Mouse (Mus musculus) layer of hippocampus, adult 9-11 months (tissue): ENCODE measurements at regions not wholly inside any gene's neighbourhood (a gene's known extent, or its start where the extent isn't known, plus 50 kb on each side); places are given as distances from the start of the nearest gene placed in this dataset.

Source experiments
- DNase-seq: peaks from one replicate; pipeline ENCODE4 v3.0.0; 2022

DNA sequence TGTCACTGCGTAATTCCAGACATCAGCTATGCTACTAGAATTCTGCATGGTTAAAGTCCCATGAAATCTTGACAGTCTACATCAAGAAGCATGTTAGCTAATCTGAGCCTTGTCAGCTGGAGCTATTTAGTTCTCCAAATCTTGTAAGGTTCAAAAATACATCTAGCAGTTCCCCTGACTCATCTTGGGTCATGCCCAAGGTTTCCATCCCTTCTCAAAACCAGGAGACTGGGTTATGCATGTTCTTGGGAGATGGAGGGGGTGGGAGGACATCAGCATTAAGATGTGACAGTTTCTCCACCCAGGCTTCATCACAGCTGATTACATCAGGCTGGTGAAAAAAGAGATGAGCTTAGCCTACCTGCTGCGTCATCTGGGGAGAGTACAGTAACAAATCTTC, 495.3 kb upstream of the 4930452B06Rik start:
- DNase-seq: no peak

DNA sequence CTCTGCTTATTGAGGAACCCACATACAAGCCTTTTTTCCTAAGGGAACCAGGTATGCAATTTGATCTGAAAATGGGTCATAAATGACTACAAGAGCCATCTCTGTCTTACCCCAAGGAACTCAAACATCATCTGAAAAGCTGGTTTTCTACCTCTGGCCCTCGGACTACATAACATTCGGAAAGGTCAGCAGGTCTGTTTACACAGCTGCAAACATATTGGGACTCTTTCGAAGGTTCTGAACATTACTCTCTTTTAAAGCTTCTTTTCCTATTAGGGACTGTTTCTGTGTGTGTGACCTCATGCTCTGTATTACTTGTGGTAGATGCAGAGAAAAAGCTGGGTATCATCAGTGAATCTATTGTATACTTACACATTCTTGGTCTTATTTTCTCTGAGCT, 491.9 kb upstream of the 4930452B06Rik start:
- DNase-seq: no peak

DNA sequence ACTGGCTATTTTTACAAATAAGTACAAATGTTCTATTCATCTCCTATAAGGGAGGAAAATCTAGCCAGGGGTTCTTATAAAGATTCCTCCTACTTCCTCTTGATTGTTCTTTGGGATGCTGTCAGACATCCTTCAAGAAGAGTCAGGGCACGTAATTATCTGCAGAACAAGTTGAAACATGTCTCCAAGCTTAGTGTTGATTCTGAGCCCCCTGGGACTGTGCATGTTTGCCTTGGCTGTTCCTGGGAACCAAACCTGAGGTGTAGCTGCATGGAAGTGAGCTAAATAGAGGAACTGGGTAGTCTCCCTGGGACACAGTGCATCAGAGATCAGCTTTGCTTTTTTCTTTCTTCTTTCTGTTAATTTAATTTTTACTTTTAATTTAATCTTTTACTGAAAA, 484.8 kb upstream of the 4930452B06Rik start:
- DNase-seq: no peak

DNA sequence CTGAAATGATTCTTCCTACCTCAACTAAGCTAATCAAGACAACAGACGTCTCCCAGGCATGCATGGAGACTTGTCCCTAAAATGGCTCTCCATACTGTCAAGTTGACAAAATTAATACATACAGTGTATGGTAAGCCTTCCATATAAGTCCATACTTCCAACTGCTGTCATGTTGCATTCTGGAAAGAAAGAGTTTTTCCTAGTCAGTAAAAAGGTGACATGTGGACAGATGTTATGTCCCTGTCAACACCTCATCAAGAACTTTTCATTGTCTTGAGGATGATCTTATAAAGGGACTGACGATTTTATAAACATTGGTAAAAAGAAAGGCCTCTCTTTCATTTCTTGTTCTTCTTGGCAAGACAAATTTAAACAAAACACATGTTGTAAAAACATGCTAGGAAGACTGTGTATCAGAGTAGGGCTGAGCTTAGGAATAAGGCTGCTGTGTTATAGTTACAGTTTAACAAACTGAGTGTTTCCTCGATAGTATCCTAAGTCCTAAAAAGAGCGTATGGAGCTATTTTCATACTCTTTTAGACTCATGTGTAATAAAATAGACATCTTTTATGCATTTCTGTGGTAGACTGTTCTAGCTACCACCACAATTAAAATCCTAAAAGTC, 480.7 kb upstream of the 4930452B06Rik start:
- DNase-seq: no peak

GRCm38 (mm10) chr14:9105708-9106107, 439.7 kb upstream of the 4930452B06Rik start:
- DNase-seq: no peak

GRCm38 (mm10) chr14:9089625-9090326, 423.7 kb upstream of the 4930452B06Rik start:
- DNase-seq: no peak

DNA sequence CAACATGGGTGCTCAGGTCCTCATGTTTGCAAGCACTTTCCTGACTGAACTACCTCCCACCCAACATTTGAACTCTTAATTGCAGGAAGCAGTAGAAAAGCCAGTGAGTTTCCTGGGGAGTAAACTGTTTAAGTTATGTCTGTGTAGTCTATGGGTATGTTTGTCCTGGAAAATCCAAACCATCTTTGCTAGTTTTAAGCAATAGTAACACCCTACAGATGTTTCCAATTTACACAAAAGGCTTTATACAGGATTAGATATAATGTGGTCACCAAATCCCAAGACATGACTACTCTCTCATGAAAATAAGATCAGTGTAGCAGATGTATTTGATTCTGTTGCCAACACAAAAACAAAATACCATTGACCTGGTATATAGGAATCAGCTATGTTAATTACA, 421.1 kb upstream of the 4930452B06Rik start:
- no peak for DNase-seq

GRCm38 (mm10) chr14:9079632-9080031, 413.6 kb upstream of the 4930452B06Rik start:
- DNase-seq: no peak

DNA sequence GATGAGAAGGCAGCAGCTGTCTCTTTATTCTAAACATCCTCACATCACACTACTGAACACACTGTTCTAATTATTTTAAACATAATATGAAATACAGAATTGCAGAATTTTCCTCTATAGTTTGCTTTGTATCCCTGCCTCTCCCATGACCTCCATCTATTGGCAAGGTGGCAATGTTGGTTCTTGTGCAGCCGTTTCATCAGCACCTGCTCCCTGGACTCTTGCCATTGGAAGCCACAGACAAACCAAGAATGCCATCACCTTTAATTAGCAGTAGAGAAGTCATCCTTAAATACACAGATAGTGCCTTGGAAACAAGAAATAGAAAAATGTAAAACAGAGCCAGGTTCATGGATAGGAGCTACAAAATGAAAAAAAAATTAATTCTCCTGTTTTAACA, 413.0 kb upstream of the 4930452B06Rik start:
- no peak for DNase-seq

DNA sequence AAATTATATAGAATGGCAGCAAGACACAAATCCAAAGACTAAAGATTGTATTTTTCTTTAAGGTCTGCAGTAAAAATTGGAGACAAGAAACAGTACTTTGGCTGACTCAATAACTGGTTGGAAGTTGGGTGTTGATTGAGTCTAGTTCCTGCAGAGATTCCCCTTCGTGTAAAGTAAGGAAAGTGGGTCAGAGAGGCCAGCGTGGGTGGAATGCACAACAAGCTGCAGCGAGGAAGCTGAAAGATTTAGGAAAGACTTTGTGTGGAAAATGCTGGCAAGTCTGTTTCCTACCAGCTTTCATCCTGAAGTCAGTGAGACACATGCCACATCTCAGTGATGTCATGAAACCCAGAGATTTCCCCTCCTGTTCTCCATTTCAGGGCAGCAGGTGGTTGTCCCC, 405.1 kb upstream of the 4930452B06Rik start:
- no peak for DNase-seq

DNA sequence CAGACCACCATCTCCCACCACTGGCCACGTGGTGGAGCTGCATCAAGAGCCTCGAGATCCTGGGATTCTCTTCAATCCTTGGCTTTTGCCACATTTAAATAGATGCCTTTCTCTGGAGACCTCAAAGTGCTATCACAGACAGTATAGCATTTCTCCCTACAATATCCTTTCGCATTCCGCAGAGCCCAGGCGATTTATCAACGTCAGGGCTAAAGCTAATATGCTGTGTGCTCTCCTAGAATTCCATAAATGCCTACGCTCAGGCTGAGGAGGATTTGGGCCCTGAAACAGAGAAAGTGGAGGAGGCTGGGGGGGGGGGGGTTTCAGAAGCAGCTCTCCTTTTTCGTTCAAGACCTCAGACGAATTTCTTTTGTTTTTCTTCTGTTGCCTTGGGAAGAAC, 394.0 kb upstream of the 4930452B06Rik start:
- DNase-seq: no peak

- DNase-seq: no peak
Measured at GRCm38 (mm10) chr14:9028811-9029210, 362.8 kb upstream of the 4930452B06Rik start.

DNA sequence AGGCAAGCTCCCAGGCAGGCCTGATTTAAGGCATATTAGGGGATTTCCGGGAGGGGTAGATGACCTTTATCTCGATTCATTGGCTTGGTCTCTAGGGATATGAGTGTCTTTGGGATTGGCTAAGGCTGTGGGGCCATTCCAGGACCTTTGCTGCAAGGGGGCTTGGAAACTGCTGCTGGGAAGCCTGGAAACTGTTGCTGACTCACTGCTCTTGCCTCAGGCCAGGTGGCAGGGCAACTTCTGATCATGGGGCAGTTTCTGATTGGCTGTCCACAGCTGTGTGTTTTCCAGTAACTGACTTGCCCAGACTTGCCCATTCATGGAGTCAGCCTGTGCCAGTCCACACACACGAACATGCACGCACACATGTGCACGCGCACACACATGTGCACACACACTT, 349.8 kb upstream of the 4930452B06Rik start:
- no peak for DNase-seq

DNA sequence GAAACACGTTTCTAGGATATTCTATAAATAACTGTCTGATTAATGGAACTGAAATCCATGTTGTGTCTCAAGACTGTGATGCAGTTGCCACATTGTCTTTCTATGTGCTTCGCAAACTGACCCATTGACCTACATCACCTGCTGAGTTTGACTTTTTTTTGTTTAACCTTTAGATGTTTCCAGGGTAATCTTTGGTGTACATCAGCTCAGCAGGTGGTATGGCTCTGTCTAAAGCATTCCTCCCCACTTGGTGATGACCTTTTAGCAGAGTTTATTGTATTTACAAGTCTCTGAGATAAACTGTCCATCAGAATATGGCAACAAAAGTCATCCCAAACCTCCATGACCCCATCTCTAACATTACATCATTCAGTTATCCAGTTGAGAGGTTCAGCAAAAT, 337.0 kb upstream of the 4930452B06Rik start:
- DNase-seq: no peak

DNA sequence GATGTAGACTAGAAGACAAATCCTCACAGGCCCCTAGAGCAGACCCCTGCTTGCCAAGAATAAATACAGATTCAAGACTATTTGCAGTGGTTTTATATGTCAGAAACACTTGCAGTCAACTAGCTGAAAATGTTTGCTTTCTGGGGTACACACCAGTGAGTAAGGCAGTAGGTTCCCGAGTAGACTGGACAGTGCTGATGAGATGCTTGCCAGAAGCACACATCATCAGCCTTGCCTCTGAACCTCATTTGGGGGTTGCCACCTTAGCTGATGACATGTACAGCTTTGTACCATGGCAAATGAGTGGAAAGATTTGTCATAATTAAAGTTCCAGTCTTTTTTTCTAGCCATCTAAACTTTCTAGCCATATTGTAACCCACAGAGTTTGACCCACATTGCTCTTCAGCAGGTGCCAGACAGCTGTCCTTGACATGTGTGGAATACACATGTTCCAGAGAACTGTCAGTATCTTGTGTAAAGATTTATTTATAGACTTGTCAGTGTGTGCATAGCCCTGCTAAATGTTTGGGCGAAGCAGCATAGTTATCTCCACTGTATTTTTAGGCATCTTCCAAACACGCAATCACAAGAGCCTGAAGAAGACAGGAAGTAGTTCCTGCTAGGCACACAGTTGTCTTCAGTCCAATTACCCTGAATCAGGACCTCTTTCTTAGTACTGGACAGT, 334.5 kb upstream of the 4930452B06Rik start:
- no peak for DNase-seq

- DNase-seq: no peak
Measured at GRCm38 (mm10) chr14:8999815-9000214, 333.8 kb upstream of the 4930452B06Rik start.

DNA sequence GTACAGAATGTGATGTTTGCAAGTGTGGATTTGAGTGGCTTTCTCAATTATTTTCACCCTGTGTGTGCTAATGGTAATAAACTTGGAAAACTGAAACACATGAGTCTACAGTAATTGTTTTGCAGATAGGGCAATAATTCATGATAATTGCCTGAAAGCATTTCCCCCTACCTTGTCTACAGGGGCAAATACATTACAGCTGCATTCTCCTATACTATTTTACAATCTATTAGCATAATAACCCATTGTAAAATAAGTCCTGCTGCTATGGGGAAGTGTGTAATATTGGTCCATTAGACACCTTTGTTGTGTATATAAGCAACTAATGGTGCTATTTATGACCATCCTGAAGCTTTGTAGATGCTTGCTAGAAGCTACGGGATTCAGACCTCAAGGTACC, 327.4 kb upstream of the 4930452B06Rik start:
- DNase-seq: no peak

DNA sequence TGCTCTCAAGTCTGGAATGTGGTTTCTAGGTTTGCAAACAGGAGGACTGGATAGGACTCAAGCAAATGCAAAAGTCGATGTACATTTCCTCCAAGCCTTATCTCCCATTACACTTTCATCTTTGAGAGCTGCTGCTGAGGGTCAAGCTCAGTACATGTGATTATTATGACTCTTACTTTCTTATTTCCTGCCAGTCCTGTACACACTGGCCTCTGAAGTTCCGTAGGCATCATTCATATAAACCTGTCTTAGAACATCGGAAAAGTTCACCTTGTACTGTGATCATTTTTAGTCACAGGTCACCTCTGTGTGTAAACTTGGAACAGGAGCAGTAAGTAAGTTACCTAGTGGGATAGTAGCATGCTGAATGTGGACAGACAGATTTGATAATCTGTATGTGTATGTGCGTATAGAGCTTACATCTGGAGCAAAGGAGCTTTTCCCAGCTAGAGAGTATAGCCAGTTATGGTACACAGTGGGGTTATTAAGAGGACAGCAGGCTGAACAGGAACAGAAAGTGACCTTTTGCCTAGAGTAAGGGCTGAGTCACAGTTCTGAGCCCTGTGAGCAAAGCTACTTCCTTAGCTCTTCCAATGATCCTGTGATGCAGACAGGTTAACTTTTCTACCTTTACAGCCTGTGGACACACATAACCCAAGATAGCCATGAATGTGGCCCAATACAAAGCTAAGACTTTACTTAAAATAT, 319.2 kb upstream of the 4930452B06Rik start:
- DNase-seq: no peak

DNA sequence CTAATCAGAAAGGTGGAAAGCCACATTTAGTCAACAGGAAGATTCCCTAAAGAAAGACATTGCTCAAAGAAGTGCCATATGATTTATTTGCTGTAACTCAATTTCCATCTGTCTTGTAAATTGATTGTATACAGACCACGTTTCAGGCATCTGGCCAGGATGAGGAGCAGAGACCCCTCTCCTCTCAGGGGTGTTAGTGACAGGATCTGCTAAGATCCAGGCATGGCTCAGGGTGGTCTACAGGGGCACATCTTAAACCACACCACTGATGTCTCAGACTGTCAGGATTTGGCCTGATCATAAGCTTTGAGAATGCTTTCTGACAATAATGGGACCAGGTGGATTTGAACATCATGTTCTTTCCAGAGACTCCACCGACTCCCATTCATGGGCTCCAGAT, 295.5 kb upstream of the 4930452B06Rik start:
- DNase-seq: no peak

GRCm38 (mm10) chr14:8952853-8953397, 286.9 kb upstream of the 4930452B06Rik start:
- DNase-seq: no peak

DNA sequence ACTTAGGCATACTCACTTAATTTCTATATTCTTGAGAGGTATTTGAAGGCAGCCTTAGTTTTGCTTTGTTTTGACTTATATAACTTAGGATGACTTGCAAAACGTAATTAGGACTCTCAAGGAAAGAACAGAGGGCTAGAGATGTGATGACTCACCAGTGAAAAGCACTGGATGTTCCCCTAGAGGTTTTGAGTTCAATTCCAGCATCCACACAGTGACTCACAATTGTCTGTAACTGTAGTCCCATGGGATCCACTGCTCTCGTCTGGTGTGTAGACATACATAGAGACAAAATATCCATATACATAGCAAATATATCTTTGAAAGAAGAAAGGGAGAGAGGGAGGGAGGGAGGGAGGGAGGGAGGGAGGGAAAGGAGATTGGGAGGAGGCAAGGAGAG, 282.7 kb upstream of the 4930452B06Rik start:
- DNase-seq: no peak

GRCm38 (mm10) chr14:8946851-8947625, 281.0 kb upstream of the 4930452B06Rik start:
- DNase-seq: no peak

DNA sequence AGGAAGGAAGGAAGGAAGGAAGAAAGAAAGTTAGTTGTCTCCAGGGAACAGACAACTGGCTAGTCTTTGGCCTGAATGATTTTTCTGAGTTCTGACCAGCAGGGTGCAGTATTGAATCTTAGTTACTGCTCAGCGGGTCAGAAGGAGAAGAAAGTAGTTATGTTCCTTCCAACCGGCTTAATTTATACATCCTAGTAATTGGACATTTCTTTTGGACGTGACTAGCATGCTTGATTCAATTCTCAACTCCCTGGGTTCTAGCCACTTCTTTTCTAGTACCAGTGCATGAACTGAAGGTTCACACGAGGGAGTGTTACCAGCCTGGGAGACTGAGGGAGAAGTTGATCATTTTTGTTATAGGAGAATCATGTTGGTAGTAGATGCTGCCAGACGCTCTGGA, 269.1 kb upstream of the 4930452B06Rik start:
- peak; percentile 27 for DNase-seq
